Mouse (Mus musculus): ENCODE data around the gene Htra1.

Htra1 gene

GRCm38 (mm10) chr7:130934654-130935053 is 1.3 kb upstream of the Htra1 start:
- in situ Hi-C loops (cut with MboI): no loop called here

GRCm38 (mm10) chr7:130935421-130935792 is 504 bp upstream of the Htra1 start:
- in situ Hi-C loops (cut with MboI): no loop called here

- in situ Hi-C loops (cut with MboI): no loop called here
Observed at GRCm38 (mm10) chr7:130936472-130936951, 601 bp downstream of the Htra1 start.

- in situ Hi-C loops (cut with MboI): no loop called here
Observed at GRCm38 (mm10) chr7:130937266-130937841, 1.4 kb downstream of the Htra1 start.

- in situ Hi-C loops (cut with MboI): no loop called here
Observed at GRCm38 (mm10) chr7:130938005-130938404, 2.1 kb downstream of the Htra1 start.

- in situ Hi-C loops (cut with MboI): no loop called here
Observed at GRCm38 (mm10) chr7:130938896-130939295, 3.0 kb downstream of the Htra1 start.

GRCm38 (mm10) chr7:130940733-130941132 is 4.8 kb downstream of the Htra1 start:
- in situ Hi-C loops (cut with MboI): no loop called here

GRCm38 (mm10) chr7:130943280-130943895 is 7.5 kb downstream of the Htra1 start:
- in situ Hi-C loops (cut with MboI): no loop called here

- in situ Hi-C loops (cut with MboI): no loop called here
Observed at GRCm38 (mm10) chr7:130944766-130945475, 9.0 kb downstream of the Htra1 start.

- in situ Hi-C loops (cut with MboI): no loop called here
Observed at GRCm38 (mm10) chr7:130945730-130946129, 9.8 kb downstream of the Htra1 start.

GRCm38 (mm10) chr7:130946303-130946702 is 10.4 kb downstream of the Htra1 start:
- in situ Hi-C loops (cut with MboI): no loop called here

GRCm38 (mm10) chr7:130948563-130949208 is 12.8 kb downstream of the Htra1 start:
- in situ Hi-C loops (cut with MboI): no loop called here

- in situ Hi-C loops (cut with MboI): no loop called here
Observed at GRCm38 (mm10) chr7:130949331-130949751, 13.4 kb downstream of the Htra1 start.

- in situ Hi-C loops (cut with MboI): no loop called here
Observed at GRCm38 (mm10) chr7:130950482-130950881, 14.6 kb downstream of the Htra1 start.

GRCm38 (mm10) chr7:130951004-130951403 is 15.1 kb downstream of the Htra1 start:
- in situ Hi-C loops (cut with MboI): no loop called here

- in situ Hi-C loops (cut with MboI): no loop called here
Observed at GRCm38 (mm10) chr7:130953376-130953775, 17.5 kb downstream of the Htra1 start.

GRCm38 (mm10) chr7:130954177-130954601 is 18.3 kb downstream of the Htra1 start:
- in situ Hi-C loops (cut with MboI): no loop called here

GRCm38 (mm10) chr7:130958551-130958950 is 22.6 kb downstream of the Htra1 start:
- in situ Hi-C loops (cut with MboI): no loop called here

- in situ Hi-C loops (cut with MboI): no loop called here
Observed at GRCm38 (mm10) chr7:130959868-130960267, 24.0 kb downstream of the Htra1 start.

- in situ Hi-C loops (cut with MboI): no loop called here
Observed at GRCm38 (mm10) chr7:130961429-130961828, 25.5 kb downstream of the Htra1 start.

GRCm38 (mm10) chr7:130964686-130965085 is 28.8 kb downstream of the Htra1 start:
- in situ Hi-C loops (cut with MboI): no loop called here

- in situ Hi-C loops (cut with MboI): no loop called here
Observed at GRCm38 (mm10) chr7:130965396-130965795, 29.5 kb downstream of the Htra1 start.
